Mouse (Mus musculus): ENCODE data around the gene Txnrd1. TPM values are rescaled to one million over a fixed set of nuclear protein-coding genes. Genes with fewer than 3 reads are reported as not detected.

The Txnrd1 gene
- 87.1 and 104 TPM in 2 replicates for polyA plus RNA-seq (2015; fragmentation: Nextera tagmentation; extraction: Ambion mirVana)

DNA sequence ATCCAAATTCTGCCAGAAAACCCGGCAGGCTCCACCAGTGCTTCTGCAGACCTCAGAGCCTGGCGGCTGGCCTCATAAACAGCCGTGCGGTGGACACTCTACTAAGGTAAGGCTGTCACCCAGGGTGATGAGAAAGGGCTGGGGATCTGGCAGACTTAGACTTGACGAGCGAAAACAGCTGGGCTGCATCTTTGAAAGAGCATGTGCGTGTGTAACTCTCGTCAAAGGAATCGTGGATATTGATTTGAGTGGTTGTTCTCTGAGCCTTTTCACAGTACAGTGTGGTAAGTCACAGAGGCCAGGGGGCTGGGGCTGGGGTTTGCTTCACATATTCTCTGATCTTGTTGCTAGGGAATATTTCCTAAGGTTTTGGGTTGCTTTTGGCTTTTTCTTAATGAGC is at the start of gene Txnrd1:
Gene Txnrd1 (plus strand): TSS at position 26 of the 400 bp plus-strand sequence.
- ATAC-seq, result no peak
- no peaks in the 10 kb centered on the region for H3K36me3 ChIP-seq (ENCODE audit: control insufficient read depth, insufficient read depth, low read length)
- no peaks in the 10 kb centered on the region for H3K27me3 ChIP-seq (replicated peaks; ENCODE audit: control insufficient read depth, insufficient read depth, low read length)
- no peaks in the 10 kb centered on the region for H3K4me1 ChIP-seq (ENCODE audit: control insufficient read depth, insufficient read depth, low read depth, low read length)
- H3K4me2 ChIP-seq (ENCODE audit: low read length), result no peak within 1 kb of the TSS
- no peak within 1 kb of the TSS for H3K27ac ChIP-seq (ENCODE audit: low read depth, low read length)
- no peaks in the 10 kb centered on the region for H3K9me3 ChIP-seq (ENCODE audit: control insufficient read depth, low read length)
- WGBS, result 71% methylated on average over 9 of the region's 9 CpGs
- H3K9ac ChIP-seq (ENCODE audit: low read depth, low read length), result no peak within 1 kb of the TSS
- H3K4me3 ChIP-seq (ENCODE audit: low read length), result no peak within 1 kb of the TSS

DNA sequence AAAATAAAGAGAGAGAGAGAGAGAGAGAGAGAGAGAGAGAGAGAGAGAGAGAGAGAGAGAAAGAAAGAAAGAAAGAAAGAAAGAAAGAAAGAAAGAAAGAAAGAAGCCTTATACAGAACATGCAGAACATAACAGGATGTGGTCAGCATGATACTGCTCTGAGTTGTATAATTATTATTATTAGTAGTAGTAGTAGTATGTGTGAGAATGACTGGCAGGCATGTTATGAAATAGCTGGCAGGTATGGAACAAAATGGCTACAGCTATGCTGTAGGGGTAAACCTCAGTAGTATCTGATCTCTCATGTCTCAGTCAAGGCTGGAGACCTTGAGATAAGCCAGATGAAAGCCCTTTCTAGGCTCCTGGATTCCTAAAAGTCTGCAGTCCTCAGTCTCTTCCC is 44.6 kb upstream of the Txnrd1 start:
- Histone ChIP-seq H3K27ac (ENCODE audit: low read depth, low read length) (no peak overlapping the region), H3K4me2 (ENCODE audit: low read length) (no peak overlapping the region), H3K27me3 (replicated peaks; ENCODE audit: control insufficient read depth, insufficient read depth, low read length) (no peaks in the 10 kb centered on the region), H3K4me3 (ENCODE audit: low read length) (no peak overlapping the region), H3K36me3 (ENCODE audit: control insufficient read depth, insufficient read depth, low read length) (no peaks in the 10 kb centered on the region), H3K4me1 (ENCODE audit: control insufficient read depth, insufficient read depth, low read depth, low read length) (no peaks in the 10 kb centered on the region), H3K9me3 (ENCODE audit: control insufficient read depth, low read length) (no peaks in the 10 kb centered on the region), H3K9ac (ENCODE audit: low read depth, low read length) (no peak overlapping the region)
- ATAC-seq, result no peak

DNA sequence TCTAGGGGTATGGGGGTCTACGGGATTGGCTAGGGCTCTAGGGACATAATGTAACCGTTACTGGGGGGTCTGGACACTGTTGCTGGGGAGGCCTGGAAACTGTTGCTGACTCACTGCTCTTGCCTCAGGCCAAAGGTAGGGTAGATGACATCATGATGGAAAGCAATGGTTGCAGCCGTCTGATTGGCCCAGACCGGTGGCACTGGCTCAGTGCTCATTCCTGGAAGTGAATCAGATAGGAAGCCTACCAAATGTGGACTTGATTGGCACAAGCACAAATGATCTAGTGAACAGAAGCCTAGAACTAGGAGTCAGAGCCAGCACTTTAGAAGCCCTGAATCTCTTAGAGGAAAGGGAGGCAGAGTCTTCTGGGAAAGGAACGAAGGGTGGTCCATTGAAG is 43.2 kb upstream of the Txnrd1 start:
- peaks cover 6% of the 10 kb centered on the region; the same call in 1 of the 2 replicates for H3K4me1 ChIP-seq (ENCODE audit: control insufficient read depth, insufficient read depth, low read depth, low read length)

DNA sequence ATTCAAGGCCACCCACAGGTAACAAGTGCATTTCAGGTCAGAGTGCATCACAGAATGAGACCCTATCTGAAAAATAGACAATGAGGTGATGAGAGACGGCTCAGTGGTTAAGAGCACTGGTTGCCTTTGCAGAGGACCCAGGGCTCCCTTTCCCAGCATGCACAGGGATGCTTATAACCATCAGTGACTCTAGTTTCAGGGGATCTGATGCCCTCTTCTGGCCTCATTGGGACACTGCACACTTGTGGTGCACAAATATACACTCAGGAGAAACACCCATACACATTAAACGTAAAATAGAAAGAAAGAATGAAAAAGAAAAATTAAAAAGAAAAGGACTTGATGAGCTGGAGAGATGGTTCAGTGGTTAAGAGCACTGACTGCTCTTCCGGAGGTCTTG is 42.0 kb upstream of the Txnrd1 start:
- no peaks in the 10 kb centered on the region for H3K9me3 ChIP-seq (ENCODE audit: control insufficient read depth, low read length)
- H3K27me3 ChIP-seq (replicated peaks; ENCODE audit: control insufficient read depth, insufficient read depth, low read length), result no peaks in the 10 kb centered on the region
- no peak overlapping the region for H3K4me3 ChIP-seq (ENCODE audit: low read length)
- ATAC-seq, result no peak
- H3K27ac ChIP-seq (ENCODE audit: low read depth, low read length), result no peak overlapping the region
- H3K4me1 ChIP-seq (ENCODE audit: control insufficient read depth, insufficient read depth, low read depth, low read length), result peaks cover 7% of the 10 kb centered on the region; the same call in 1 of the 2 replicates
- no peak overlapping the region for H3K9ac ChIP-seq (ENCODE audit: low read depth, low read length)
- H3K36me3 ChIP-seq (ENCODE audit: control insufficient read depth, insufficient read depth, low read length), result no peaks in the 10 kb centered on the region
- 93% methylated on average over 3 of the region's 3 CpGs for WGBS
- no peak overlapping the region for H3K4me2 ChIP-seq (ENCODE audit: low read length)

More for the DNA sequence above, 43.2 kb upstream of the Txnrd1 start:
- Histone ChIP-seq H3K27me3 (replicated peaks; ENCODE audit: control insufficient read depth, insufficient read depth, low read length) (no peaks in the 10 kb centered on the region), H3K4me3 (ENCODE audit: low read length) (no peak overlapping the region), H3K4me2 (ENCODE audit: low read length) (no peak overlapping the region), H3K9ac (ENCODE audit: low read depth, low read length) (no peak overlapping the region), H3K36me3 (ENCODE audit: control insufficient read depth, insufficient read depth, low read length) (no peaks in the 10 kb centered on the region), H3K9me3 (ENCODE audit: control insufficient read depth, low read length) (no peaks in the 10 kb centered on the region), H3K27ac (ENCODE audit: low read depth, low read length) (no peak overlapping the region)
- no peak for ATAC-seq
- 94% methylated on average over 5 of the region's 5 CpGs for WGBS

DNA sequence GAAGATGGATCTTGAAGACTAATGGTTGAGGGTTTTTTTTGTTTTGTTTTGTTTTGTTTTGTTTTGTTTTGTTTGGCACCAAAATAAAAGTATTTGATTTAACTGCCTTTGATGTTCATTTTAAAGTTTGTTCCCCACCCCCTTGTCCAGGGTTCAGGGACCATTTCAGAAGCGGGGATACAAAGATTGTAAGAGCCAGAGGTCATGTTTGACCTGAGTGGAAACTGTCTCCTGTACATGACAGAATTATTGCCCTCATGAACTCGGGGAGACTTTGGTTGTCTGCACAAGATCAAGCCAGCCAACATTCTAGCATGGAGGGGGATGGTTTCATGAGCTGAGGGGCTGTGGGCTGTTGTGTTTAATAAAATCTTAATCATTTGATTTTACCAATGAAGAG is 41.4 kb upstream of the Txnrd1 start:
- Histone ChIP-seq H3K4me3 (ENCODE audit: low read length) (no peak overlapping the region), H3K4me2 (ENCODE audit: low read length) (no peak overlapping the region), H3K4me1 (ENCODE audit: control insufficient read depth, insufficient read depth, low read depth, low read length) (peaks cover 7% of the 10 kb centered on the region; the same call in 1 of the 2 replicates), H3K36me3 (ENCODE audit: control insufficient read depth, insufficient read depth, low read length) (no peaks in the 10 kb centered on the region), H3K9ac (ENCODE audit: low read depth, low read length) (no peak overlapping the region), H3K27me3 (replicated peaks; ENCODE audit: control insufficient read depth, insufficient read depth, low read length) (no peaks in the 10 kb centered on the region), H3K27ac (ENCODE audit: low read depth, low read length) (no peak overlapping the region), H3K9me3 (ENCODE audit: control insufficient read depth, low read length) (no peaks in the 10 kb centered on the region)
- 80% methylated on average over 2 of the region's 2 CpGs for WGBS
- ATAC-seq, result no peak

DNA sequence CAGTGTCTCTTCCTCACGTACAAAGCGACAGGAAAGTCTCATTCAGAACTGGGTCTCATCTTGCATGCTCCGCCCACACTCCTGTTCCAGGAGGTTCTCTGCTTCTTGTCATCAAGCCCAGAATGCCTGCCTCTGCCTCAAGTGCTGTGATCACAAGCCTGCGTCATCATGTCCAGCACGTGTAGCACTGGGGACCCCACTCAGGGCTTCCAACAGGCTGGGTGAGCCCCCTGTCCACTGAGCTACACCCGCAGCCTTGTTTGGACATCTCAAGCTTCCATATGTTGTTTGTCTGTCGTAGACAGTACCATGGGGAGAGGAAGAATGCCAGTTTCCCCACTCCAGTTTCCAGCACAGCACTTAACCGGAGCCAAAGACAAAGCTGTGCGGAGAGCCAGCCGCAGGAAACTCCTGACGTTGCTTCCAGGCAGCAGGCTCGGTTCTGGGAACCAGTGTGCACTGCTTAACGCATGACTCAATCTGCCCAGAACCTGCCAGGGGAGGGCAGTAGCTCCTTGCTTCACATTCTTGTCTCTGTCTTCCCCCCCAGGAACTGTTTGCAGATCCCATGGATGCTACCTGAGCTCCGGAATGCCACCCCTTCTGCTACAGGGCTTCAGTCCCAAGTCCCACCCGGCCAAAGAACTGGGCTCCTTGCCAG is 38.5 kb upstream of the Txnrd1 start:
- no peak overlapping the region for H3K27ac ChIP-seq (ENCODE audit: low read depth, low read length)
- peak overlapping the region; percentile 23 for H3K4me3 ChIP-seq (ENCODE audit: low read length)
- 42% methylated on average over 15 of the region's 15 CpGs for WGBS
- H3K36me3 ChIP-seq (ENCODE audit: control insufficient read depth, insufficient read depth, low read length), result no peaks in the 10 kb centered on the region
- peaks cover 7% of the 10 kb centered on the region; the same call in 1 of the 2 replicates for H3K4me1 ChIP-seq (ENCODE audit: control insufficient read depth, insufficient read depth, low read depth, low read length)
- H3K9me3 ChIP-seq (ENCODE audit: control insufficient read depth, low read length), result no peaks in the 10 kb centered on the region
- H3K4me2 ChIP-seq (ENCODE audit: low read length), result peak overlapping the region; percentile 50
- no peaks in the 10 kb centered on the region for H3K27me3 ChIP-seq (replicated peaks; ENCODE audit: control insufficient read depth, insufficient read depth, low read length)
- ATAC-seq, result peak; percentile 85
- peak overlapping the region; percentile 17; the same call in 1 of the 2 replicates for H3K9ac ChIP-seq (ENCODE audit: low read depth, low read length)

DNA sequence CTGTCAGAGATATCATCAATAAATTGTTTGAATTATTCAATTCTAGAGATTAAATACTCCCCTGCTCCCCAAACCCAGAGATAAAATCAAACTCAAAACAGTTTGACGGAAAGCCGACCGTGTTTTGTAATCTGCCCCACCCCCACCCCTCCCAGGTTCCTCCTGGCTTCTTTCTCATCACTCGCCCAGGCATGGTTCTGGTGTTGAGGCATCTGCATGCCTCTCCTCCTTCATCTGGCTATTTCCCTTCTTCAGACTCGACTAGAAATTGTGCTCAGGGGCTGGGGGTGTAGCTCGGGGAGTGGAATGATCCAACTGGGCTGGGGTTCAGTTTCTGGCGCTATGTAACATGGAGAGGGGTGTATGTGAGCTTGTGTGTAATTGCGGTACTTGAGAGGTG is 38.0 kb upstream of the Txnrd1 start:
- Histone ChIP-seq H3K36me3 (ENCODE audit: control insufficient read depth, insufficient read depth, low read length) (no peaks in the 10 kb centered on the region), H3K4me1 (ENCODE audit: control insufficient read depth, insufficient read depth, low read depth, low read length) (peaks cover 7% of the 10 kb centered on the region; the same call in 1 of the 2 replicates), H3K9me3 (ENCODE audit: control insufficient read depth, low read length) (no peaks in the 10 kb centered on the region), H3K4me2 (ENCODE audit: low read length) (peak overlapping the region; percentile 50), H3K27me3 (replicated peaks; ENCODE audit: control insufficient read depth, insufficient read depth, low read length) (no peaks in the 10 kb centered on the region), H3K9ac (ENCODE audit: low read depth, low read length) (peak overlapping the region; percentile 17; the same call in 1 of the 2 replicates), H3K27ac (ENCODE audit: low read depth, low read length) (no peak overlapping the region), H3K4me3 (ENCODE audit: low read length) (peak overlapping the region; percentile 15)
- ATAC-seq, result peak; percentile 20; the same call in 1 of the 2 replicates
- 47% methylated on average over 8 of the region's 8 CpGs for whole genome bisulfite sequencing

DNA sequence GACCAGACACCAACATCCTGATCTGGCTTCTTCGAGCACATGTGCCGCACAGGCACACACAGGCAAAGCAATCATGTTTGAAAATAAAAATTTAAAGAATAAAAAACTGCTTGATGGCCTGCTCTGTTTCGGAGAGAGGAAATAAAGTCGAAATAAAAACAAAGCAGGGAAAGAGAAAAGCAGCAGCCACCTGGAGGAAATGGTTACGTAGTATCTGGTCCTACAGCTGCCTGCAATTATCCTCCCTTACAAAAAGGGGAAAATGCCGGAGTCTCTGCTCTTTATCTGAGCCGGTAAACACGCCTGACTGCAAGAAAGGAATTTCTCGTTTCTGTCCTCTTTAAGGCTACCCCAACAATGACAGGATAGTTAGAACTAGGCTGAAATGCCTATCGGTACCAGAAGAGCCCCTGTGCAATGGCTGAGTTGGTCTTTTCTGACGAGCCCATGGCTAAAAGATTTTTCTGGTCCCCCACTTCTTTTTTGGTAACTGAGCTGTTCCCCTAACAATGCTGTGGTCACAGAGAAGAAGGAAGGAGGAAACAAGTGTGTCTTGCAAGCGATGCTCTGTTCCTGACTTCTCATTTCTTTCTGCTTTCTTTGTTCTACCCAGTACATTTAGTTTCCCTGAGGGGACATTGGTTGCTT is 37.2 kb upstream of the Txnrd1 start:
- Histone ChIP-seq H3K4me2 (ENCODE audit: low read length) (no peak overlapping the region), H3K9me3 (ENCODE audit: control insufficient read depth, low read length) (no peaks in the 10 kb centered on the region), H3K36me3 (ENCODE audit: control insufficient read depth, insufficient read depth, low read length) (no peaks in the 10 kb centered on the region), H3K4me3 (ENCODE audit: low read length) (no peak overlapping the region), H3K9ac (ENCODE audit: low read depth, low read length) (no peak overlapping the region), H3K27ac (ENCODE audit: low read depth, low read length) (no peak overlapping the region), H3K4me1 (ENCODE audit: control insufficient read depth, insufficient read depth, low read depth, low read length) (peaks cover 7% of the 10 kb centered on the region; the same call in 1 of the 2 replicates), H3K27me3 (replicated peaks; ENCODE audit: control insufficient read depth, insufficient read depth, low read length) (no peaks in the 10 kb centered on the region)
- no peak for ATAC-seq
- 45% methylated on average over 12 of the region's 12 CpGs for WGBS

DNA sequence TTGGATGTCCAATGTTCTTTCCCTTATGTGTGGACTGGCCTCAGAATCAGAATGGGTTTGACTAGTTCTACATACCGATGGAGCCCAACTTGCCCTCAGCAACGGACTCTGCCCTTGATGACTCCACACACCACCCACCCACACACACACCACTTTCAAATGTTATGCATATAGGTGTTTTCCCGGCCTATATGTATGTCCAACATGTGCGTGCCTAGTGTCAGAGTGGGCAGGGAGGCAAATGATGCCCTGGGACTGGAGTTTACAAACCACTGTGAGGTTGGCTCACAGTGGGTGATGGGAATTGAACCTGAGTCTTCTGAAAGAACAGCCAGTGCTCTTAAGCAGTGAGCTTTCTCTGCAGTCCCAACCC is 36.6 kb upstream of the Txnrd1 start:
- no peaks in the 10 kb centered on the region for H3K9me3 ChIP-seq (ENCODE audit: control insufficient read depth, low read length)
- no peaks in the 10 kb centered on the region for H3K36me3 ChIP-seq (ENCODE audit: control insufficient read depth, insufficient read depth, low read length)
- no peak for ATAC-seq
- H3K9ac ChIP-seq (ENCODE audit: low read depth, low read length), result no peak overlapping the region
- WGBS, result 94% methylated on average over 4 of the region's 4 CpGs
- H3K27ac ChIP-seq (ENCODE audit: low read depth, low read length), result no peak overlapping the region
- peaks cover 7% of the 10 kb centered on the region; the same call in 1 of the 2 replicates for H3K4me1 ChIP-seq (ENCODE audit: control insufficient read depth, insufficient read depth, low read depth, low read length)
- H3K4me2 ChIP-seq (ENCODE audit: low read length), result no peak overlapping the region
- no peak overlapping the region for H3K4me3 ChIP-seq (ENCODE audit: low read length)
- no peaks in the 10 kb centered on the region for H3K27me3 ChIP-seq (replicated peaks; ENCODE audit: control insufficient read depth, insufficient read depth, low read length)

All from hindbrain, embryonic 16.5 days (tissue).